Mouse (Mus musculus): ENCODE data around the gene Psma1. TPM values are rescaled to one million over a fixed set of nuclear protein-coding genes. Genes with fewer than 3 reads are reported as not detected.

The Psma1 gene
- 100 to 1,000 TPM; 227 to 338 (median 255) TPM for polyA plus RNA-seq (2017; shearing (Covaris generic))

- ATAC-seq = peak; percentile 85
Measured at GRCm38 (mm10) chr7:114276005-114276752, at the start of gene Psma1. TSS of gene Psma1 (minus strand) at chr7:114276118.

- ATAC-seq = no peak
Measured at GRCm38 (mm10) chr7:114323527-114323926, 47.6 kb upstream of the Psma1 start.

GRCm38 (mm10) chr7:114322531-114323441 lies 46.9 kb upstream of the Psma1 start:
- ATAC-seq = no peak

GRCm38 (mm10) chr7:114321694-114322372 lies 45.9 kb upstream of the Psma1 start:
- no peak for ATAC-seq

GRCm38 (mm10) chr7:114317896-114318295 lies 42.0 kb upstream of the Psma1 start:
- no peak for ATAC-seq

GRCm38 (mm10) chr7:114317389-114317792 lies 41.5 kb upstream of the Psma1 start:
- peak; percentile 93 for ATAC-seq

GRCm38 (mm10) chr7:114316361-114316871 lies 40.5 kb upstream of the Psma1 start:
- peak; percentile 53 for ATAC-seq

GRCm38 (mm10) chr7:114311209-114311608 lies 35.3 kb upstream of the Psma1 start:
- ATAC-seq = no peak

GRCm38 (mm10) chr7:114309020-114309419 lies 33.1 kb upstream of the Psma1 start:
- no peak for ATAC-seq

GRCm38 (mm10) chr7:114301293-114301782 lies 25.4 kb upstream of the Psma1 start:
- peak; percentile 88 for ATAC-seq

- no peak for ATAC-seq
Measured at GRCm38 (mm10) chr7:114300782-114301181, 24.9 kb upstream of the Psma1 start.

- ATAC-seq = no peak
Measured at GRCm38 (mm10) chr7:114299247-114299646, 23.3 kb upstream of the Psma1 start.

- ATAC-seq = no peak
Measured at GRCm38 (mm10) chr7:114294698-114295097, 18.8 kb upstream of the Psma1 start.

GRCm38 (mm10) chr7:114293903-114294302 lies 18.0 kb upstream of the Psma1 start:
- no peak for ATAC-seq

GRCm38 (mm10) chr7:114292501-114292971 lies 16.6 kb upstream of the Psma1 start:
- no peak for ATAC-seq

GRCm38 (mm10) chr7:114291461-114292335 lies 15.8 kb upstream of the Psma1 start:
- ATAC-seq = peak; percentile 51

- ATAC-seq = no peak
Measured at GRCm38 (mm10) chr7:114290078-114290506, 14.2 kb upstream of the Psma1 start.

- no peak for ATAC-seq
Measured at GRCm38 (mm10) chr7:114284296-114284910, 8.5 kb upstream of the Psma1 start.

- no peak for ATAC-seq
Measured at GRCm38 (mm10) chr7:114283006-114283405, 7.1 kb upstream of the Psma1 start.

GRCm38 (mm10) chr7:114281671-114282070 lies 5.8 kb upstream of the Psma1 start:
- ATAC-seq = peak; percentile 94

Measured in inflammation-experienced regulatory T-cells, adult 6 months (primary cell).